Mouse (Mus musculus): Measurements from ENCODE around the gene Gucd1.
A peak's percentile ranks its signal among the peaks of the same experiment; 100 is the strongest.
"Not testable (repeated sequence)": the region's sequence is repeated elsewhere in the genome, so short reads cannot be mapped to it uniquely, and the experiment has no call there.

The Gucd1 gene

GRCm38 (mm10) chr10:75394796-75395195 is 123.0 kb downstream of the Gucd1 start:
- DNase-seq (ENCODE audit: low read depth, low spot score): no peak

- DNase-seq (ENCODE audit: low read depth, low spot score): no peak
Observed at GRCm38 (mm10) chr10:75390832-75391231, 126.9 kb downstream of the Gucd1 start.

DNA sequence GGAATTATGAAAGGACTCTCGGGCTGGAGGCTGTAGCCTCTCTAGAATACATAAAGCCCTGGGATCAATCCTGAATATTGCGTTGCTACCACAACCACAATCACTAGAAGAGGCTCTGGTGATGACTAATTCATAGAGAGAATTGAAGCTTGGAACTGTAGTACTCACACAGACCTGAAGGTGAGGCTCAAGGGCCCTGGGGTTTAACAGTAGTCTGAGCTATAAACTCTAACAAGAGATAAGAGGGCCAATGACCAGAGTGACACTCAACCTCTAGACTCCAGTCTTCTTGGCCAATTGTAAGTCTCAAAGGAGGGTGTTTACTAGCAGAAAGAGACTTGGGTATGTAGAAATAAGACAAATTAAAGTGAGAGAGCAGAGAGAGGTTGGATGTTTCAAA is 127.6 kb downstream of the Gucd1 start:
- no peak for DNase-seq (ENCODE audit: low read depth, low spot score)

DNA sequence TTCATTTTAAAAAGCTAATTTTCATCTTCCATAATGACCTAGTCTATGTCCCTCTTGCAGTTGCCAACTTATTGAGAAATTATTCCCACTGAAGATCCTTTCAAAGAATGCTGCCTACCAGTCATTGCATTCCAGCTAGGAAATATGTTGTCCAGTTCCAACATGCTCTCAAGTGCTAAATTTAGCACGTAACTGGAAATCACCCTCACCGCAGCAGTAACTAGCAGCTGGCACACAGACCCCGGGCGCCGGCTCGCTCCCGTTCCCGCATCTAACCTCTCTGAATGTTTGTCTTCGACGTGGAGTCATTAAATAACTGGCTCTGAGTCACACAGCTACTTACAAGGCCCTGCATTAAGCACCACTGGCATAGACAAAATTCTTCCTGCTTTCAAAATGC is 139.1 kb downstream of the Gucd1 start:
- no peak for DNase-seq (ENCODE audit: low read depth, low spot score)

DNA sequence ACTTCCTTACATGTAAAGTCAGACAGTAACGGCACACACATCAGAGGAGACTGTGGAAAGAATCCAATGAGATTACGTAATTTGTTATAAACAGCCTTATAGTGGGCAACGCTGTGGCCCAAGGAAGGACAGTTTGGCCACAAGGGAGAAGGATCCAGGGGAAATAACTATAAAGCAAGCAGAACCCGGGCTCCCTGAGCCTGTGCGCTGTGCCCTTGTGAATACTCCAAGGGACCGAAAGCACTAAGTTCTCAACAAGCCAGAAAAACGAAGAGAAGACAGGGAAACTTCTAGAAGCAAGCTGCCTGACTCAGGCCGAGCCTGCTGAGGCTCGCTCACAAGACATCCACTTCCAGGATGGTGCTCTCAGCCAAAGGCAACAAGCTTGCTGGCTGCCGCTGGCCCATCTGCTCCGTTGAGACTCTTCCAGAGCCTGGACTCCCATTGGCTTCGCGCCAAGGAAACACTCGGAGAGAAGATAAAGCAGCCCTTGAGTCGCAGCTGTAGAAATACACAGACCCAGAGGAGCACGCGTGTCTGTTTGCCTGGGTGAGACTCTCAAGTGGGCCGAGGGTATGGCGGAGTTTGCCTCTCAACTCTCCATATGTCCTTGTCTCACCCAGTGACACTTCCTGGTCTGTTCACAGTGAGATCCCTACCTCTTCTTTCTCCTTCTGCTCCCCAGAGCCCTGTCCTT is 144.0 kb downstream of the Gucd1 start:
- not testable (repeated sequence) for DNase-seq (ENCODE audit: low read depth, low spot score)

GRCm38 (mm10) chr10:75365231-75365633 is 152.5 kb downstream of the Gucd1 start:
- DNase-seq (ENCODE audit: low read depth, low spot score): peak; percentile 71

DNA sequence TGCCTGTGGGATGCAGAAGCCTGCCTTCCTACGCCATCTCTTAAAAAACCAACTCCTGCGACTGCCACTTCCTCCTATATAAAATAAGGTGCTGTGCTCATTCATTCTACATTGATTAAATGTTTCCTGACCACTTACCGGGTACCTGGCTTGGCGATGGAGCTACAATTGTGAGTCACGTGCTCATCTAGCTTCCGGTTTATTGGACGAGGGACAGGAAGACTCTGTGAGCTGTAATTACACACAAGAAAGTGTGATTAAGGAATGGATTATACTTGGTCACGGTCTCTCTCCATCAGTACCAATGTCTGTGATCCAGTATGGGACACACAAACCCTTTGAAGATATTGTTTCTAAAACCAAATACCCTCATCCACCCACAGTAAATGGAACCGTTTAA is 153.0 kb downstream of the Gucd1 start:
- DNase-seq (ENCODE audit: low read depth, low spot score): peak; percentile 23

GRCm38 (mm10) chr10:75364214-75364690 is 153.5 kb downstream of the Gucd1 start:
- not testable (repeated sequence) for DNase-seq (ENCODE audit: low read depth, low spot score)

- no peak for DNase-seq (ENCODE audit: low read depth, low spot score)
Observed at GRCm38 (mm10) chr10:75355341-75355740, 162.4 kb downstream of the Gucd1 start.

- peak; percentile 39 for DNase-seq (ENCODE audit: low read depth, low spot score)
Observed at GRCm38 (mm10) chr10:75353838-75354241, 163.9 kb downstream of the Gucd1 start.

GRCm38 (mm10) chr10:75352541-75352940 is 165.2 kb downstream of the Gucd1 start:
- DNase-seq (ENCODE audit: low read depth, low spot score): no peak

- no peak for DNase-seq (ENCODE audit: low read depth, low spot score)
Observed at GRCm38 (mm10) chr10:75350564-75350963, 167.2 kb downstream of the Gucd1 start.

DNA sequence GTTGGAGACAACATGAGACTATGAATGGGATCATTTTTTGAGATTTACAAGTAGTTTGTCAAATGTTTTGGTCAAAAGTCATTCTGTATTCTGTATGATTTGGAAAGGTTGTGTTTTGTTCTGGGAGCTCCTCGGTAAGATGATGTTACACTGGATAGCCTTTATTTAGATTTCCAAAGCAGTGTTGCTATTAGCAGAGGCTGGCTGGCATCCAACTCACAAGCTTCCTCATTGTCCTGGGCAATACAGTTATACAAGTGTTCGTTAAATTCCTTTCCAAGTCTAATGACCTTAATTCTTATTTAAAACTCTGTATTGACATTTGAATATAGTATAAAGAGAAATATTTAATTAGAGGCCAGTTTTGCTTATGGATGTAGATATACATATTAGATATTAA is 172.5 kb downstream of the Gucd1 start:
- DNase-seq (ENCODE audit: low read depth, low spot score): no peak

- DNase-seq (ENCODE audit: low read depth, low spot score): not testable (repeated sequence)
Observed at GRCm38 (mm10) chr10:75344563-75344962, 173.2 kb downstream of the Gucd1 start.

DNA sequence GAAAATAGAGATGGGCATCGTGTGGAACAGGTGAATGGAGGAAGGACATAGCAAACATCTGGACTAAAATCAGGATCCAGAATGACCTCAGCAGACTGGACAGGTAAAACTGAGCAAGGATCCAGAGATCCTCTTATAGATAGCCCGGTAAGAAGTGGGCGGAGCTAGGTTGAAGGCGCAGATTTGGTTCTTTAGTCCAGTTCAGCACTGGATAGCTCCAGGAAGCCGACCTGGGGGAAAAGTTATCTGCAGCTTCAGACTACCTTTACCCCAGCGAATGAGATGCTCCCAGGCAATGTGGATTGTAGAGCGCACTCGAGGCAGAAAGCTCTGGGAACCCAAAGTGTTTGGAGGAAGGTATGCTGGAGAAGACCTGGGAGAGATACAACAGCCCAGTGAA is 175.8 kb downstream of the Gucd1 start:
- no peak for DNase-seq (ENCODE audit: low read depth, low spot score)

DNA sequence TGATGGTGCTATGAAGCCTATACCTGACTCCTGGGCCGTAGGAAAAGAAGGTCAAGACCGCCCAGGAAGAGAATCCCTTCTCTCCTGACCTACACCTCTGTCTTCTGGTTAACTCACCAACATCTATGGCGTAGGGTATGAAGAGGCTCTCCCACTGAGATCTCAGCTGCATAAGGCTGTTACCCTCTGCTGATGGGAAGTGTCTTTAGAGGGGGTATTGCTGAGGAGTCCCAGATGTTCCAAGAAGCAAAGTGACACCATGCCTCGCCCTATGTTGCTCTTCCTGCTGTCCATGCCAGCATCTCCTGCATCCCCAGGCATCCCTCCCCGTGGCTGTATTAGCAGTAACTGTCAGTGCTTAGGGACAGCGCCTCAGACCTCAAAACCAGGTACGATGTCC is 178.4 kb downstream of the Gucd1 start:
- no peak for DNase-seq (ENCODE audit: low read depth, low spot score)

- no peak for DNase-seq (ENCODE audit: low read depth, low spot score)
Observed at GRCm38 (mm10) chr10:75338852-75339251, 178.9 kb downstream of the Gucd1 start.

DNA sequence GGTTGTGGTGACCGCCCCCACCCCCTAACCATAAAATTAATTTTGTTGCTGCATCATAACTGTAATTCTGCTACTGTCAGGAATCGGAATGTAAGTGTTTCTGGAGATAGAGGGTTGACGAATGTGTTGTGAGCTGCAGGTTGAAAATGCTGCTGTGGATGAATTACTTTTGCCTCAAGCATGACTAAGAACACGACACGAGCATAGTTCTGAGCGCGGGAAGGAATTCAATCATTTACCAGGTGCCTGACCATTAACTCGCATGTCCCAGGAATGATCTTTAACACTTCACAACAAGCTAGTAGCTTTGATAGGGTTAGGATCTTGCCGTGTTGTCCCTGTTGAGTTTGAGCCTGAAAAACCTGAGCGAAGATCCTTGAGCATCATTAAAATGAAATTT is 180.5 kb downstream of the Gucd1 start:
- DNase-seq (ENCODE audit: low read depth, low spot score): no peak

DNA sequence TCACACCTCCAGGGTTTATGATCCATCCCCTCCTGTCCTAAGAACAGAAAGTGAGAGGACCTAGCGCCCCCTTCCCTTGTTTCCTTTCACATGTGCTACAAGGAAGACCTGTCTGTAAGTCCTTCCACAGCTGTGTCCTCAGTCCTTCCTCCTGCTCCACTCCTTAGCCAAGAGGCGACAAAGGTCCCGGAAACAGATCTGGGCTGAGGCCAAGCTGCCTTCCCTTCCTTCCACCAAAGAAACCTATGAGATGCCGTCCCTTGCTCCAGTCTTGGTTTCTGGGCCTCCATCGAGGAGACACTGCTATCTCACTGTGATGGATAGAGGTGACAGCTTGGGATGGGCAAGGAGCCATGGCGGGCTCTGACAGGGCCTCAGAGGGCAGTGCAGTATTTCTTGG is 182.7 kb downstream of the Gucd1 start:
- no peak for DNase-seq (ENCODE audit: low read depth, low spot score)

DNA sequence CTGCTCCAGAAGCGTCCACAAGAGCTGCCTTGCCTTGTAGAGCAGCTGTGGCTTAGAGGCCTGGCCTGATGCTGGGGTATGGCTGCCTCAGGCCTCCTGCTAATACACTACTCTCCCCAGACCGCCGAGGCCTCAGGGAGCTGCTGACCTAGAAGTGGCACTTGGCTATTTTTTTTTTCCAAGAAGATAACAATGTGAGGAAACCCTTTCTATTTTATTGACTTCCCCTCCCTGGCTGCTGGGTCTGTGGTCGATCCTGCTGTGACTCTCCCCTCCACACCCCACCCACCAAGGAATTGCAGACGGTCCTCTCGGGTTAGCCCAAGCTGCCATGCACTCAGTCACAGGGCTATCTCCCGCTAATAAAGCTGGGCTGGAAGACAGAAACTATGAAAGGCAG is 183.6 kb downstream of the Gucd1 start:
- DNase-seq (ENCODE audit: low read depth, low spot score): no peak

- DNase-seq (ENCODE audit: low read depth, low spot score): no peak
Observed at GRCm38 (mm10) chr10:75333176-75333776, 184.5 kb downstream of the Gucd1 start.

DNA sequence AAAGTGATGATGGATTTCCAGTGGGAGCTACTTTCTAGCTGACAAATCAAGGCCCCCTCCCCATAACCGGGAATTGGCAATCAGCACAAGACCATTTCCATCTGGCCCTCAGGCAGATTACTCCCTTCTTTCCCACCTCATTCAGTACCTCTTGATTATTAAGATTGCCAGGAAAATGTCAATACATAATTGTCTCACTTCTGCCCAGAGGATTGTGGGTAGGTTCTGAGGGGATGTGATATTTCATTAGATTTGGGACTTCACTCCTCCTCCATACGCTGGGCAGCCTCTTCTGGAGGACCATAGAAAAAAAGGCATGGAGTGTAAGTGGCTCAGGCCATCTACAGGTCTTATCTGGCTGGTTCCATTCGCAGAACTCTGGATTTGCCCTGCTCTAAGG is 185.5 kb downstream of the Gucd1 start:
- no peak for DNase-seq (ENCODE audit: low read depth, low spot score)

DNA sequence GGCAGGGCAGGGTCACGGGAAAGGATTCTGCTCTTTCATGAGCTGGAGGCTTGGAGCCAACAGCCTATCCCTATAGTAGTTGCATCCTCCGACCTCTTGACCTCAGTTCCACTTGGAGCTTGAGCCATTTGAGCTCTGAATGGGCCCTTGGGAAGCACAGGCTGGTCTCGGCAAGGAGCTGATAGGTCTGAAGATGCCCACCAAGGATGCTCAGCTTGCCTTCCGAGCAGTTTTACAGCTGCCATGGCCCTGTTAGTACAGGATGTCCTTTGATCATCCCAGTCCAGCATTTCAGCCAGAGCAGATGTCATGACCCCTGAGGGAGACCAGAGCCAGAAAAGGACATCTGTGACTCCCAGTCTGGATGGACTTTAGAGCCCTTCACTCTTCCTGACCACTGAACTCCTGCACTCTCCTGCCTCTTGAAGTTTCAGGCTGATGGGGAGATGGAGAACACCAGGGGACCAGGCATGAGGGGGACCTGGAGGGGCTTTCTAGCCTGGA is 189.5 kb downstream of the Gucd1 start:
- DNase-seq (ENCODE audit: low read depth, low spot score): no peak
